Mouse (Mus musculus) urinary bladder, postnatal 36 days (tissue): Measurements from ENCODE around the gene Fbxl19.
A peak's percentile ranks its signal among the peaks of the same experiment; 100 is the strongest.
"Not testable (repeated sequence)": the region's sequence is repeated elsewhere in the genome, so short reads cannot be mapped to it uniquely, and the experiment has no call there.

Experiments used
- DNase-seq, 2 experiments: peaks; one replicate each; pipeline ENCODE4 v3.0.0; 2022; ENCODE audit warnings: low spot score in 2 of 2, mixed read lengths in 1 of 2

Fbxl19 gene

GRCm38 (mm10) chr7:127768346-127768996 lies 24.1 kb downstream of the Fbxl19 start:
- DNase-seq, result no peak

- peak; percentile 94 to 96 for DNase-seq
Observed at GRCm38 (mm10) chr7:127768997-127769593, 24.8 kb downstream of the Fbxl19 start.

GRCm38 (mm10) chr7:127769651-127770038 lies 25.3 kb downstream of the Fbxl19 start, which contains the start of gene Orai3:
Gene Orai3, plus strand, starts transcription at chr7:127769815.
- peak; percentile 91 for DNase-seq

- DNase-seq, result no peak
Observed at GRCm38 (mm10) chr7:127770039-127770905, 25.9 kb downstream of the Fbxl19 start.

- no peak for DNase-seq
Observed at GRCm38 (mm10) chr7:127771262-127771661, 26.9 kb downstream of the Fbxl19 start.

- DNase-seq, result peak; percentile 29 to 45
Observed at GRCm38 (mm10) chr7:127772080-127772479, 27.7 kb downstream of the Fbxl19 start.

GRCm38 (mm10) chr7:127772557-127772956 lies 28.2 kb downstream of the Fbxl19 start:
- no peak for DNase-seq

GRCm38 (mm10) chr7:127773664-127774384 lies 29.5 kb downstream of the Fbxl19 start:
- DNase-seq, result peak; percentile 29 to 63

- not testable (repeated sequence) for DNase-seq
Observed at GRCm38 (mm10) chr7:127775837-127776236, 31.5 kb downstream of the Fbxl19 start.

GRCm38 (mm10) chr7:127776426-127776825 lies 32.1 kb downstream of the Fbxl19 start, which contains the start of gene Setd1a:
Gene Setd1a, plus strand, starts transcription at chr7:127776670.
- DNase-seq, result peak; percentile 81 to 88

- peak; percentile 92 to 96 for DNase-seq
Observed at GRCm38 (mm10) chr7:127776878-127777473, 32.6 kb downstream of the Fbxl19 start.

GRCm38 (mm10) chr7:127777474-127778266 lies 33.3 kb downstream of the Fbxl19 start:
- peak; percentile 32 to 53 for DNase-seq

GRCm38 (mm10) chr7:127778350-127778749 lies 34.0 kb downstream of the Fbxl19 start:
- no peak for DNase-seq

- no peak for DNase-seq
Observed at GRCm38 (mm10) chr7:127785308-127785707, 41.0 kb downstream of the Fbxl19 start, which contains the start of gene Gm49388. Gene Gm49388, plus strand, starts transcription at chr7:127785608.

- DNase-seq, result no peak
Observed at GRCm38 (mm10) chr7:127797076-127797845, 52.9 kb downstream of the Fbxl19 start.

GRCm38 (mm10) chr7:127798591-127798990 lies 54.2 kb downstream of the Fbxl19 start:
- no peak for DNase-seq

- DNase-seq, result no peak
Observed at GRCm38 (mm10) chr7:127799211-127799610, 54.9 kb downstream of the Fbxl19 start.

GRCm38 (mm10) chr7:127799738-127800137 lies 55.4 kb downstream of the Fbxl19 start:
- no peak for DNase-seq

- peak; percentile 93 to 95 for DNase-seq
Observed at GRCm38 (mm10) chr7:127800435-127801009, 56.2 kb downstream of the Fbxl19 start, which contains the start of gene Hsd3b7. Gene Hsd3b7, plus strand, starts transcription at chr7:127800604.
